Mouse (Mus musculus): ENCODE data around the gene Tmem126b.

DNA sequence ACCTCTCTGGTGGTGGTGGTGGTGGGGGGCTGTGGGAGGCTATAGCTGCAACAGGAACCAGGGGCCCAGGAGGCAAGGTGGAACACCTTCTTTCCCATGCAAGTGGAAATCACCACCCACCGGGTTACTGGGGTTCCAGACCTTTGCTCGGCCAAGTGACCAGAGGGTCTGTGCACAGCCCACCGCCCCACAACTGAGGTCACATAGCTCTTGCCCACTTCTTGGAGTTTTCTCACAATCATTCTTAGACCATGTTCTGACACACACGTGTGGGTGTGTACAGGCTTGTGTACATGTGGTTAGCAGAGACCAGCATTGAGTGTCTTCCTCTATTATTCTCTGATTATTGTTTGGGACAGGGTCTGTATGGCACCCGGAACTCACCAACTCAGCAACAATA, 14.4 kb downstream of the Tmem126b start:
- TF ChIP-seq POLR2A (IDR thresholded peaks at IDR 0.05; ENCODE audit: insufficient read length, low read depth) = no peak
- TF ChIP-seq MYOD1 (IDR thresholded peaks at IDR 0.05; ENCODE audit: control insufficient read depth in 1 of 3, insufficient read length in 2 of 3, low read depth in 2 of 3) = no peak
- no peak for TF ChIP-seq USF1 (IDR thresholded peaks at IDR 0.05; ENCODE audit: low read depth)

All from myocyte (in vitro differentiated cells).